Mouse (Mus musculus): ENCODE measurements around the gene Gm10663. TPM values are rescaled to one million over a fixed set of nuclear protein-coding genes. Genes with fewer than 3 reads are reported as not detected.

The Gm10663 gene
- polyA plus RNA-seq, 1 experiment from 2014 or later, result not detected

DNA sequence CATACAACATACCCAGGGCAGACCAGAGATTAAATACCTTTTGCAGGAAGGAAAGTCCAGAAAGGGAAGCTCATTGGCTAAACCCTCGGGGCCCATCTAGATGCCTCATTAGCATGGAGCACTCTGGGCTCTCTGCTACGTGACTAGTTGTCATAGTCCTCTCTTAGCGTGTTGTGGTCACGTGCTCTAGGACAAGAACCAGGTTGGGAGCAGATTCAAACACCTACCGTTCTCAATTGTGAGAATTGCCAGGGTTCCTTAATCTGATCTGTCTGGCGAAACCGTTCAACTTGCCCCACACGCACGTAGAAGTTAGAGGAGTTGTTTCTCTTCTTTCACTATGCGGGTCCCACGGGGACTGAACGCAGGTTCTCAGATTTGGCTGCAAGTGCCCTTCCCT is 13.3 kb downstream of the Gm10663 start:
- no peaks in the 10 kb centered on the region for H3K9me3 ChIP-seq (replicated peaks)
- H3K4me3 ChIP-seq (replicated peaks), result no peak overlapping the region
- 0 out of 2 replicates have a peak, but pooled peaks cover 3% of the 10 kb centered on the region for H3K4me1 ChIP-seq
- no peak for ATAC-seq (ENCODE audit: low FRiP score)
- H3K4me2 ChIP-seq, result no peak overlapping the region
- WGBS, result 90% methylated on average over 12 of the region's 12 CpGs
- no peaks in the 10 kb centered on the region for H3K36me3 ChIP-seq
- H3K27ac ChIP-seq (replicated peaks), result no peak overlapping the region
- no peak overlapping the region for H3K9ac ChIP-seq (replicated peaks)
- H3K27me3 ChIP-seq (replicated peaks), result no peaks in the 10 kb centered on the region

GRCm38 (mm10) chr8:65089781-65090180 is 14.9 kb downstream of the Gm10663 start:
- H3K4me3 ChIP-seq (replicated peaks), result no peak overlapping the region
- H3K4me2 ChIP-seq, result no peak overlapping the region
- ATAC-seq (ENCODE audit: low FRiP score), result no peak
- no peaks in the 10 kb centered on the region for H3K36me3 ChIP-seq
- H3K27ac ChIP-seq (replicated peaks), result no peak overlapping the region
- H3K4me1 ChIP-seq, result 0 out of 2 replicates have a peak, but pooled peaks cover 3% of the 10 kb centered on the region
- no peak overlapping the region for H3K9ac ChIP-seq (replicated peaks)
- WGBS, result 19% methylated on average over 7 of the region's 7 CpGs
- H3K27me3 ChIP-seq (replicated peaks), result no peaks in the 10 kb centered on the region
- no peaks in the 10 kb centered on the region for H3K9me3 ChIP-seq (replicated peaks)

DNA sequence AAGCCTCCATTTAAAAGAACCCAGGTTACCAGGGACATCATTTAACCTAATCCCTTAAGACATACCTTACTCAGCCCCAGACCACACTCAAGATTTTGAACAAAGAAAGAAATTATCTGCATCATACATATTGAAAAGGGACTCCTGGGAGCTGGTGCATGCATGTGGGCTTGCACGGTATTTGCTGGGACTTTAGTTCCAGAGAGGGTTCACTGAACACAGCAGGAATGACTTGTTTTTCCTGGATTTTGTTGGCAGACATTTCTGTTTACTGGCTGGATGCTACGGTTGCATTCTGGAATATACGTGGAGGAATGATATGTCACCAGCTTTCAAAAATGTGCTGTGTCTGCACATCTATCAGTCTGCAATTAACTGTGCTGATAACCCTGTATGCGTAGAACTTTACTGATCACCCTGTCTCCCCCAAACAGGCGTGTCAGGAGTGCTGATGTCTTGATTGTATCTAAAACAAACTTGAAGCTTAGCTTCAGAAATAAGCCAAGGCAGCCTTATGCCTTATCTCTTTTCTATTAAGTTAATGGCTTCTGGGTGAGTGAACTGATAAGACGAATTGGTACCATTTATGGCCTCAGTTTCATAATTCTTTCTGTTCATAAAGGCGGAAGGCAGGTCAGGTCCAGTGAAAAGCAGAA is 23.1 kb downstream of the Gm10663 start:
- H3K4me2 ChIP-seq, result no peak overlapping the region
- H3K36me3 ChIP-seq, result no peaks in the 10 kb centered on the region
- no peak overlapping the region for H3K4me3 ChIP-seq (replicated peaks)
- no peak overlapping the region for H3K27ac ChIP-seq (replicated peaks)
- no peaks in the 10 kb centered on the region for H3K4me1 ChIP-seq
- no peak overlapping the region for H3K9ac ChIP-seq (replicated peaks)
- no peak for ATAC-seq (ENCODE audit: low FRiP score)
- no peaks in the 10 kb centered on the region for H3K9me3 ChIP-seq (replicated peaks)
- H3K27me3 ChIP-seq (replicated peaks), result no peaks in the 10 kb centered on the region
- WGBS, result 68% methylated on average over 7 of the region's 7 CpGs

GRCm38 (mm10) chr8:65099735-65100134 is 24.9 kb downstream of the Gm10663 start:
- ATAC-seq (ENCODE audit: low FRiP score), result no peak
- Histone ChIP-seq H3K9ac (replicated peaks) (no peak overlapping the region), H3K4me2 (no peak overlapping the region), H3K27ac (replicated peaks) (no peak overlapping the region), H3K9me3 (replicated peaks) (no peaks in the 10 kb centered on the region), H3K4me1 (no peaks in the 10 kb centered on the region), H3K36me3 (no peaks in the 10 kb centered on the region), H3K4me3 (replicated peaks) (no peak overlapping the region), H3K27me3 (replicated peaks) (no peaks in the 10 kb centered on the region)
- 67% methylated on average over 3 of the region's 3 CpGs for WGBS

DNA sequence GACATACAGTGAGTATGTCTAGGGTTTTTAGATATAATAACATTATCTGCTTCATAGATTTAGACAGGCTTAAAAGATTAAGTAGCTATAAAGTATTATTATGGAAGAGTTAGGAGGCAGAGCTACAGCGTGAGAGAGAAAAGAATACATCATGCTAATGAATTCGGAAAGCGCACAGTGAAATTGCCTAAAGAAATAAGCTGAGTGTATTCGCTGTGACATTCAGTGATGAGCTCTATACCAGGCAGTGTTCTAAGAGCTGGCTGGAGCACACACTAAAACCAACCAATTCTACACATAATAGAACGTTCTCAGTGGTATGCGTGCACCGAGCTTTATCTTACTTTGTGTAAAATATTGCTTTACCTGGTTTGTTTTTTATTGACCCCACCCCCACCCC is 28.8 kb downstream of the Gm10663 start:
- H3K4me1 ChIP-seq, result no peaks in the 10 kb centered on the region
- H3K4me3 ChIP-seq (replicated peaks), result no peak overlapping the region
- H3K27me3 ChIP-seq (replicated peaks), result no peaks in the 10 kb centered on the region
- H3K27ac ChIP-seq (replicated peaks), result no peak overlapping the region
- H3K9me3 ChIP-seq (replicated peaks), result no peaks in the 10 kb centered on the region
- peak; percentile 50; the same call in 1 of the 2 replicates for ATAC-seq (ENCODE audit: low FRiP score)
- 64% methylated on average over 7 of the region's 7 CpGs for WGBS
- H3K4me2 ChIP-seq, result no peak overlapping the region
- H3K9ac ChIP-seq (replicated peaks), result no peak overlapping the region
- H3K36me3 ChIP-seq, result no peaks in the 10 kb centered on the region

DNA sequence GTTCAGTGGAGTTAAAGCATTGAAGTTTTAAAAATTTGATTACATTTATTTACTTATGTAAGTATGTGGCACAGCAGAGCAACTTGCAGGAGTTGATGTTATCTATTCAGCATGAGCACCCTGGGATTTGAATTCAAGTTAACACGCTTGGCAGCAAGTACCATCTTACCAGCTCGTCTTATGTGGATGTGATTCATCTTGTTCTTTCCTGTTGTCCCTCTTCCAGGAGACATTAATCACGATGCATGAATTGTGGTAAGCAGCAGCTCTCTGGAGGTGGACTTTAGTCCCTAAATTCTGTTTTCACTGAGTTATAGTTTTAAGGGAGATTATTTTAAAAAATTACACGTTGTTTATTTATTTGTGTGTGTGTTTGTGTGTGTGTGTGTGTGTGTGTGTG is 29.2 kb downstream of the Gm10663 start:
- no peaks in the 10 kb centered on the region for H3K9me3 ChIP-seq (replicated peaks)
- H3K4me3 ChIP-seq (replicated peaks), result no peak overlapping the region
- no peak overlapping the region for H3K4me2 ChIP-seq
- no peak for ATAC-seq (ENCODE audit: low FRiP score)
- H3K27ac ChIP-seq (replicated peaks), result no peak overlapping the region
- no peak overlapping the region for H3K9ac ChIP-seq (replicated peaks)
- 63% methylated on average over 4 of the region's 4 CpGs for WGBS
- no peaks in the 10 kb centered on the region for H3K4me1 ChIP-seq
- no peaks in the 10 kb centered on the region for H3K27me3 ChIP-seq (replicated peaks)
- no peaks in the 10 kb centered on the region for H3K36me3 ChIP-seq

DNA sequence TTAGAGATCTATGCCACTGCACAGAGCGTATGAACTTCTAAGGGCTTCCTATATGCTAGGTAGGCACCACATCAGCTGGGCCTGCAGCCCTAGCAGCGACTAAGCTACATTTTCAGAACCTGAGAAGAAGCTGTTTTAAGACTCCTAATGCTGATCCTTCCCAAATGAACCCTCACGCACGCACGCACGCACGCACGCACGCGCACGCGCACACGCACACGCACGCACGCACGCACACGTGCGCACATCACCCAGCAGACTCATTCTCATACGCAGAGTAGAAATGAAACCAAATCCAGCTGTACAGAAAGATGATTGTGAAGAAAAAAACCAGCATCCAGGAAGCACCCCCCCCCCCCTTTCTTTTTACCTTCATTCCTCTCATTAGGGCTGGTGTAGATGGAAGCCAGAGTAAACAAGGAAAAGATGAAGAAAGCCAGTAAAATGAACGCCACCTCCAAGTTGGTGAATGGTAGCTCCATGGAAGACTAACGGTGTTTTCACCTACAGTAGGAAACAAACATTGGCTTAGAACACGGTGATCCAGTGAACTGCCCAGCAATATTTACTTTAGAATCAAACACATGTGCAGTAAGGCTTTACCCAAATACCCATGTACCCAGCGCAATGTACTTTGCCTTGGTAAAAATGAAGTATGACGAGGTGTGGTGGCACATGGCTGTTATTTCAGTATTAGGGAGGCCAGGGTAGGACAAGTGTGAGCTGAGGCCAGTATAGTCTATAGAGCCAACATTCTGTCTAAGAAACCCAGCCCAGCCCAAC is 33.3 kb downstream of the Gm10663 start:
- no peak for ATAC-seq (ENCODE audit: low FRiP score)
- H3K4me2 ChIP-seq, result no peak overlapping the region
- no peak overlapping the region for H3K4me3 ChIP-seq (replicated peaks)
- H3K36me3 ChIP-seq, result no peaks in the 10 kb centered on the region
- 94% methylated on average over 25 of the region's 25 CpGs for WGBS
- no peaks in the 10 kb centered on the region for H3K4me1 ChIP-seq
- H3K27ac ChIP-seq (replicated peaks), result no peak overlapping the region
- H3K9ac ChIP-seq (replicated peaks), result no peak overlapping the region
- no peaks in the 10 kb centered on the region for H3K27me3 ChIP-seq (replicated peaks)
- H3K9me3 ChIP-seq (replicated peaks), result no peaks in the 10 kb centered on the region

DNA sequence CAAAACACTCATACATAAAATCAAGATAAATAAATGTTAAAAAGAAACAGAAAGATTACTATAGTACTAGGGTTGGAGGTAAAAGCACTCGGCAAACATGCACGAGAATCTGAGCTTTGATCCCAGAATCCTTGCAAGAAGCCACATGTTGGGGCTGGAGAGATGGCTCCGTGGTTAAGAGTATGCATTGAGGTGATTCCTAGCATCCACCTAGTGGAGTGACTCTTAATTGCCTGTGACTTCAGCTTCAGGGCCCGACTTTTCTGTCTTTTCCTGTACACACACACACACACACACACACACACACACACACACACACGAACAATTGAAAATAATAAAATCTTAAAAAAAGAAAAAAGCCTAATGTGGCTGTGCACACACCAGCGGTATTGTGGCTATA is 34.1 kb downstream of the Gm10663 start:
- WGBS, result 82% methylated on average over 6 of the region's 6 CpGs
- no peak for ATAC-seq (ENCODE audit: low FRiP score)
- H3K4me1 ChIP-seq, result no peaks in the 10 kb centered on the region
- no peak overlapping the region for H3K27ac ChIP-seq (replicated peaks)
- no peak overlapping the region for H3K4me3 ChIP-seq (replicated peaks)
- no peaks in the 10 kb centered on the region for H3K9me3 ChIP-seq (replicated peaks)
- no peak overlapping the region for H3K4me2 ChIP-seq
- no peaks in the 10 kb centered on the region for H3K36me3 ChIP-seq
- no peaks in the 10 kb centered on the region for H3K27me3 ChIP-seq (replicated peaks)
- H3K9ac ChIP-seq (replicated peaks), result no peak overlapping the region

- Histone ChIP-seq H3K27me3 (replicated peaks) (no peaks in the 10 kb centered on the region), H3K4me3 (replicated peaks) (no peak overlapping the region), H3K36me3 (no peaks in the 10 kb centered on the region), H3K4me1 (no peaks in the 10 kb centered on the region), H3K9me3 (replicated peaks) (no peaks in the 10 kb centered on the region), H3K9ac (replicated peaks) (no peak overlapping the region), H3K27ac (replicated peaks) (no peak overlapping the region), H3K4me2 (no peak overlapping the region)
- ATAC-seq (ENCODE audit: low FRiP score), result peak; percentile 90
- 32% methylated on average over 5 of the region's 5 CpGs for WGBS
These were observed 35.5 kb downstream of the Gm10663 start for GRCm38 (mm10) chr8:65110285-65110691.

- no peak overlapping the region for H3K27ac ChIP-seq (replicated peaks)
- no peak for ATAC-seq (ENCODE audit: low FRiP score)
- no peaks in the 10 kb centered on the region for H3K4me1 ChIP-seq
- H3K9ac ChIP-seq (replicated peaks), result no peak overlapping the region
- no peak overlapping the region for H3K4me2 ChIP-seq
- H3K27me3 ChIP-seq (replicated peaks), result no peaks in the 10 kb centered on the region
- H3K36me3 ChIP-seq, result no peaks in the 10 kb centered on the region
- WGBS, result 86% methylated on average over 6 of the region's 6 CpGs
- no peaks in the 10 kb centered on the region for H3K9me3 ChIP-seq (replicated peaks)
- no peak overlapping the region for H3K4me3 ChIP-seq (replicated peaks)
These were observed 37.3 kb downstream of the Gm10663 start for GRCm38 (mm10) chr8:65112092-65112491.

DNA sequence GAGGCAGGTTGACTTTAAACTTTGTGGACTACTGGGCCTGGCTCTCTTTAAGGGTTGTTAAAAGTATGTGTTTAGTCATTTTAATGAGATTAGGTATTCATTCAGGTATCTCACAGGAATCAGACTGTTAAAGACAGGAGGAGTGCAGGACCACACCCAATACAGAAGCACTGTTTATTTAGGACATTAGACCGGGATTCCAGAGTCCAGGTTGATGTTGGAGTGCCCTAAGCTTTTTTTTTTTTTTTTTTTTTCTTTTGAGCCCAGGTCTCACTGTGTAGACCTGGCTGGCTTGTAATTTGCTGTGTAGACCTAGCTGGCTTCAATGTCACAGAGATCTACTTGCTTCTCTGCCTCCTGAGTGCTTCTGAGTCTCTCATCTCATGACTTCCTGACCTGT is 51.2 kb downstream of the Gm10663 start:
- no peak for ATAC-seq (ENCODE audit: low FRiP score)
- Histone ChIP-seq H3K27me3 (replicated peaks) (no peaks in the 10 kb centered on the region), H3K27ac (replicated peaks) (no peak overlapping the region), H3K4me1 (no peaks in the 10 kb centered on the region), H3K9me3 (replicated peaks) (no peaks in the 10 kb centered on the region), H3K9ac (replicated peaks) (no peak overlapping the region), H3K4me3 (replicated peaks) (no peak overlapping the region), H3K4me2 (no peak overlapping the region), H3K36me3 (no peaks in the 10 kb centered on the region)
- WGBS, result 77% methylated on average over 1 of the region's 1 CpGs

- 86% methylated on average over 3 of the region's 3 CpGs for WGBS
These were observed 51.6 kb downstream of the Gm10663 start for GRCm38 (mm10) chr8:65126454-65126853.

More at GRCm38 (mm10) chr8:65126454-65126853, 51.6 kb downstream of the Gm10663 start:
- ATAC-seq (ENCODE audit: low FRiP score), result no peak
- Histone ChIP-seq H3K27ac (replicated peaks) (no peak overlapping the region), H3K27me3 (replicated peaks) (no peaks in the 10 kb centered on the region), H3K4me3 (replicated peaks) (no peak overlapping the region), H3K36me3 (no peaks in the 10 kb centered on the region), H3K9ac (replicated peaks) (no peak overlapping the region), H3K4me1 (no peaks in the 10 kb centered on the region), H3K9me3 (replicated peaks) (no peaks in the 10 kb centered on the region), H3K4me2 (no peak overlapping the region)

Measured in neural tube, embryonic 15.5 days (tissue).